Mouse (Mus musculus) heart, postnatal 0 days (tissue): ENCODE measurements at regions not wholly inside any gene's neighbourhood (a gene's known extent, or its start where the extent isn't known, plus 50 kb on each side); places are given as distances from the start of the nearest gene placed in this dataset.

Source experiments
- CTCF ChIP-seq: IDR thresholded peaks from 2 replicates; pipeline ENCODE4 v1.5.1; 2016; ENCODE audit warnings: antibody characterized with exemption, control low read depth, low read depth
- EP300 ChIP-seq: IDR thresholded peaks from 2 replicates; pipeline ENCODE4 v1.6.1; 2016; ENCODE audit warnings: antibody characterized with exemption, low read depth

GRCm38 (mm10) chr10:34792099-34792498, 308.9 kb downstream of the Frk start:
- TF ChIP-seq CTCF, result no peak
- TF ChIP-seq EP300, result no peak
